Comparison of ENCODE assay signal across 8 mouse cellular contexts in the genomic region with DNA sequence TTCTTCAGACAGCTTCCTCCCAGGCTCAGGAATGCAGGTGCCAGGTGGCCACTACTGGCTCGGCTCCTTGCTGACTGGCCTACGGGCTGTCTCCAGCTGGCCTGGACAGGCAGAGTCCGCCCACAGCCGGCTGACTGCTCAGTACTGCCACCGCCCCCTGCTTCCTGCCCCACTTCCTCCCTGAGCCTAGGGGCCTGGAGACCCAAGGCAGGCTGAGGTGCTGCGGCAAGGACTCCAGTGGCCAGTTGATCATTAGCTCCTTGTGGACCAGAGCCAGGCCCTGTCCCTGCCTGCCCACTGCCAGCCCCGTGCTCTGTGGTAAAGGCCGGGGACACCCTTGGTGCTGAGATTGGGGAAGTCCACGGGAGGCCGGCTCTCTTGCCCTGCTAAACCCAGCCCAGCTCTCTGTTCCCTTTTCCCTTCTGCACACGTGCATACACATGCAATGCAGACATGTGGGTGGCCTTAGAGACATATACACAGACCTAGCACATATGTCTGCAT. TPM values are rescaled to one million over a fixed set of nuclear protein-coding genes. Genes with fewer than 3 reads are reported as not detected.
A peak's percentile ranks its signal among the peaks of the same experiment; 100 is the strongest.
DNase-seq lines count a peak whose midpoint lies in the region; ATAC-seq lines count a peak whose summit lies in the region.

No protein-coding gene starts in this region.

- WGBS in hindbrain, embryonic 12.5 days = 58% methylated on average over 11 of the region's 11 CpGs

- no peaks in the 10 kb centered on the region for H3K36me3 ChIP-seq in hindbrain, embryonic 12.5 days

- 0 out of 2 replicates have a peak, but pooled peaks cover 4% of the 10 kb centered on the region for H3K4me1 ChIP-seq in hindbrain, embryonic 12.5 days

- H3K27ac ChIP-seq in hindbrain, embryonic 12.5 days = 0 out of 2 replicates have a peak overlapping the region, but pooled peaks have one; percentile 14

- ATAC-seq in hindbrain, embryonic 12.5 days (ENCODE audit: low FRiP score) = no peak
- no peak for ATAC-seq in erythroid progenitor cell, adult 5-6 weeks (replicated peaks; ENCODE audit: low FRiP score, poor library complexity, severe bottlenecking)

- peak; percentile 42 for DNase-seq in R1 (ENCODE audit: low read depth, low spot score)
- peak; percentile 48 for DNase-seq in c-Kit-positive CD71-negative TER-119-negative erythroid progenitor cells, embryonic 14.5 days (ENCODE audit: low read depth)
- peak; percentile 11 to 34 for DNase-seq in frontal cortex, postnatal 25 days (ENCODE audit: low spot score in 2 of 2)
- DNase-seq in layer of hippocampus, postnatal 25 days (ENCODE audit: extremely low spot score in 1 of 2, low spot score in 1 of 2) = peak; percentile 10 to 23
- DNase-seq in lung, postnatal 10 days = peak; percentile 89
- DNase-seq in right cerebral cortex, postnatal 36 days (ENCODE audit: low spot score in 2 of 2) = peak; percentile 42 to 47

- no peak overlapping the region for H3K4me2 ChIP-seq in hindbrain, embryonic 12.5 days (replicated peaks)

- no peak overlapping the region for H3K4me3 ChIP-seq in hindbrain, embryonic 12.5 days

- H3K27me3 ChIP-seq in hindbrain, embryonic 12.5 days = no peaks in the 10 kb centered on the region

- no peaks in the 10 kb centered on the region for H3K9me3 ChIP-seq in hindbrain, embryonic 12.5 days (replicated peaks)

- H3K9ac ChIP-seq in hindbrain, embryonic 12.5 days = no peak overlapping the region

RNA-seq across cellular contexts. Expression of gene Sh3tc1, which starts 10.8 kb away (rescaled TPM):
- polyA plus RNA-seq in hindbrain, embryonic 12.5 days (2016; fragmentation: Nextera tagmentation; extraction: Ambion mirVana) = 4.0 and 4.7 TPM in 2 replicates
- total RNA-seq in layer of hippocampus, postnatal 25 days (2021) = 1 to 10 TPM; 1.5 to 1.6 TPM
- total RNA-seq in erythroid progenitor cell, adult 5-6 weeks (2015; ENCODE audit: low replicate concordance) = 0.36 TPM in 1 of 2 replicates, not detected in the other
- total RNA-seq in erythroid progenitor cell, adult 5-6 weeks (2017; ENCODE audit: low replicate concordance) = 0.90 and 1.6 TPM in 2 replicates

RNA-seq across cellular contexts. Expression of gene Ablim2, which starts 28.7 kb away (rescaled TPM):
- polyA plus RNA-seq in hindbrain, embryonic 12.5 days (2016; fragmentation: Nextera tagmentation; extraction: Ambion mirVana) = 3.7 and 3.9 TPM in 2 replicates
- total RNA-seq in layer of hippocampus, postnatal 25 days (2021) = 100 to 1,000 TPM; 123 to 132 TPM
- not detected in 2 replicates for total RNA-seq in erythroid progenitor cell, adult 5-6 weeks (2015; ENCODE audit: low replicate concordance)
- total RNA-seq in erythroid progenitor cell, adult 5-6 weeks (2017; ENCODE audit: low replicate concordance) = not detected in 2 replicates

RNA-seq across cellular contexts. Expression of gene Htra3, which starts 49.4 kb away (rescaled TPM):
- polyA plus RNA-seq in hindbrain, embryonic 12.5 days (2016; fragmentation: Nextera tagmentation; extraction: Ambion mirVana) = 7.3 and 9.7 TPM in 2 replicates
- total RNA-seq in layer of hippocampus, postnatal 25 days (2021) = 1 to 10 TPM; 5.9 to 8.0 TPM
- total RNA-seq in erythroid progenitor cell, adult 5-6 weeks (2015; ENCODE audit: low replicate concordance) = not detected in 2 replicates
- total RNA-seq in erythroid progenitor cell, adult 5-6 weeks (2017; ENCODE audit: low replicate concordance) = not detected in 2 replicates

Comparison
In these comparisons a context has a peak if more than half of its experiments do, and no peak if none do; other contexts are left out.
1. DNase-seq: peak in every context shown above with its lines; median percentile 89 in lung, postnatal 10 days; 48 in c-Kit-positive CD71-negative TER-119-negative erythroid progenitor cells, embryonic 14.5 days; 44 in right cerebral cortex, postnatal 36 days; 42 in R1; 22 in frontal cortex, postnatal 25 days; 16 in layer of hippocampus, postnatal 25 days.
2. RNA of gene Ablim2, which starts 28.7 kb away (total RNA-seq): 123 to 132 TPM in layer of hippocampus, postnatal 25 days; not detected in erythroid progenitor cell, adult 5-6 weeks; every median in the first group is over 100 times any median in the second.
3. RNA of gene Htra3, which starts 49.4 kb away (total RNA-seq): 5.9 to 8.0 TPM in layer of hippocampus, postnatal 25 days; not detected in erythroid progenitor cell, adult 5-6 weeks; every median in the first group is over 4 times any median in the second.